Mouse (Mus musculus) Patski (cell line): ENCODE data around the gene Tex36. TPM values are rescaled to one million over a fixed set of nuclear protein-coding genes. Genes with fewer than 3 reads are reported as not detected.

ENCODE experiments used
- ATAC-seq: fragments of 100-300 bp; one replicate; pipeline ENCODE4 v1.8.0; 2021
- CTCF ChIA-PET: fragments of 350-600 bp; sonication (Branson Sonifier 250); formaldehyde crosslinking; loops from one replicate; lab custom pipeline; 2022; ENCODE audit warnings: inconsistent platforms; lab: Charles Lee
- POLR2A ChIA-PET: fragments of 350-600 bp; sonication (Branson Sonifier 250); formaldehyde crosslinking; loops from one replicate; lab custom pipeline; 2022; ENCODE audit warnings: antibody characterized with exemption, inconsistent platforms; lab: Charles Lee
- DNase-seq: peaks from one replicate; pipeline ENCODE4 v3.0.0-alpha.2; 2011; ENCODE audit warnings: low read depth, low spot score
- H3K27me3 ChIP-seq: fragments of 371-371 bp; one replicate; pipeline ENCODE4 v1.5.1; 2021
- CTCF ChIP-seq: fragments of 100-300 bp; IDR thresholded peaks from one replicate; pipeline ENCODE4 v1.5.1; 2021
- in situ Hi-C: fragments of 300-500 bp; cut with MboI; formaldehyde crosslinking; loops from 3 replicates; pipeline ENCODE4 v1.11.1; 2018; ENCODE audit warnings: low pct_unique_long_range_greater_than_20kb, mixed read lengths
- polyA plus RNA-seq: library from polyadenylated mRNA; unstranded; gene quantifications from one replicate; pipeline ENCODE4 v1.2.3, GENCODE M21; 2021

Gene Tex36
- polyA plus RNA-seq, result not detected

GRCm38 (mm10) chr7:133602058-133602457 lies at the start of gene Tex36:
Gene Tex36, minus strand, starts transcription at chr7:133602158.
- ChIA-PET POLR2A (no interaction called here), CTCF (no interaction called here)
- in situ Hi-C loops, result no loop called here

GRCm38 (mm10) chr7:133645716-133646115 lies 43.8 kb upstream of the Tex36 start:
- DNase-seq (no peak), ATAC-seq (no peak)
- ChIA-PET CTCF (no interaction called here), POLR2A (no interaction called here)
- no peaks in the 10 kb centered on the region for H3K27me3 ChIP-seq
- no peak for TF ChIP-seq CTCF
- in situ Hi-C loops, result no loop called here

More at GRCm38 (mm10) chr7:133602058-133602457, at the start of gene Tex36:
- no peaks in the 10 kb centered on the region for H3K27me3 ChIP-seq
- ATAC-seq, result no peak
- TF ChIP-seq CTCF, result no peak
- no peak for DNase-seq

- ChIA-PET CTCF (interaction anchor here (0.9 to 1.4 kb wide), 2 partner anchors 32 to 519 kb away, joined by 3 to 4 read pairs; no protein-coding TSS in a partner anchor), POLR2A (no interaction called here)
- DNase-seq (no peak), ATAC-seq (no peak)
- in situ Hi-C loops, result loop anchor here (5.0 to 10.0 kb wide), 3 partner anchors 324 to 602 kb away; no protein-coding TSS in a partner anchor
- H3K27me3 ChIP-seq, result no peaks in the 10 kb centered on the region
- no peak for TF ChIP-seq CTCF
Observed at GRCm38 (mm10) chr7:133638821-133639220, 36.9 kb upstream of the Tex36 start.

- CTCF ChIA-PET, result interaction anchor here (0.9 to 1.8 kb wide), 4 partner anchors 16 to 518 kb away, joined by 3 to 6 read pairs (median 4); no protein-coding TSS in a partner anchor
- in situ Hi-C loops, result loop anchor here (5.0 to 10.0 kb wide), 3 partner anchors 324 to 601 kb away; no protein-coding TSS in a partner anchor
- ATAC-seq (peak; percentile 48), DNase-seq (peak; percentile 51)
- H3K27me3 ChIP-seq, result no peaks in the 10 kb centered on the region
- TF ChIP-seq CTCF, result no peak
- POLR2A ChIA-PET, result interaction anchor here (0.7 kb wide), 1 partner anchor 71 kb away, joined by 3 read pairs; the partner anchor contains the start of gene Uros
Observed at GRCm38 (mm10) chr7:133638306-133638705, 36.3 kb upstream of the Tex36 start.

GRCm38 (mm10) chr7:133637361-133638305 lies 35.7 kb upstream of the Tex36 start, which contains the start of gene Edrf1:
Gene Edrf1, plus strand, starts transcription at chr7:133637543.
- no peak for TF ChIP-seq CTCF
- ChIA-PET CTCF (interaction anchor here (0.7 to 1.8 kb wide), 10 partner anchors 10 to 646 kb away, joined by 3 to 9 read pairs (median 4); no protein-coding TSS in a partner anchor), POLR2A (interaction anchor here (0.7 to 1.1 kb wide), 4 partner anchors 61 to 388 kb away, joined by 3 to 8 read pairs (median 5); partner anchors contain the start of gene Uros)
- DNase-seq (peak; percentile 86), ATAC-seq (peak; percentile 90)
- in situ Hi-C loops, result loop anchor here (5.0 to 10.0 kb wide), 3 partner anchors 323 to 600 kb away; no protein-coding TSS in a partner anchor
- H3K27me3 ChIP-seq, result no peaks in the 10 kb centered on the region

- ChIA-PET CTCF (interaction anchor here (0.7 to 1.8 kb wide), 12 partner anchors 9 to 646 kb away, joined by 3 to 9 read pairs (median 4); no protein-coding TSS in a partner anchor), POLR2A (interaction anchor here (0.7 to 1.1 kb wide), 7 partner anchors 62 to 1606 kb away, joined by 3 to 8 read pairs (median 6); no protein-coding TSS in a partner anchor)
- DNase-seq, result no peak
- in situ Hi-C loops, result loop anchor here (5.0 to 10.0 kb wide), 3 partner anchors 322 to 600 kb away; no protein-coding TSS in a partner anchor
- peak; percentile 29 for ATAC-seq
- peak; percentile 93 for TF ChIP-seq CTCF
- H3K27me3 ChIP-seq, result no peaks in the 10 kb centered on the region
Observed at GRCm38 (mm10) chr7:133636738-133637352, 34.9 kb upstream of the Tex36 start.

GRCm38 (mm10) chr7:133634932-133635650 lies 33.1 kb upstream of the Tex36 start:
- no peak for DNase-seq
- in situ Hi-C loops, result loop anchor here (5.0 to 10.0 kb wide), 3 partner anchors 320 to 598 kb away; no protein-coding TSS in a partner anchor
- no peaks in the 10 kb centered on the region for H3K27me3 ChIP-seq
- POLR2A ChIA-PET, result no interaction called here
- CTCF ChIA-PET, result interaction anchor here (1.0 to 1.1 kb wide), 2 partner anchors 9 to 542 kb away, joined by 3 to 4 read pairs; no protein-coding TSS in a partner anchor
- ATAC-seq, result no peak
- no peak for TF ChIP-seq CTCF

GRCm38 (mm10) chr7:133632476-133632875 lies 30.5 kb upstream of the Tex36 start:
- peak; percentile 69 for TF ChIP-seq CTCF
- ATAC-seq (no peak), DNase-seq (no peak)
- H3K27me3 ChIP-seq, result no peaks in the 10 kb centered on the region
- ChIA-PET CTCF (interaction anchor here (1.0 to 1.3 kb wide), 2 partner anchors 522 to 626 kb away, joined by 3 read pairs; no protein-coding TSS in a partner anchor), POLR2A (no interaction called here)
- in situ Hi-C loops, result loop anchor here (10.0 kb wide), 2 partner anchors 318 to 468 kb away; no protein-coding TSS in a partner anchor

GRCm38 (mm10) chr7:133630821-133631220 lies 28.9 kb upstream of the Tex36 start:
- no peak for TF ChIP-seq CTCF
- DNase-seq, result no peak
- in situ Hi-C loops, result loop anchor here (10.0 kb wide), 2 partner anchors 316 to 466 kb away; no protein-coding TSS in a partner anchor
- ATAC-seq, result no peak
- ChIA-PET POLR2A (no interaction called here), CTCF (interaction anchor here (1.3 kb wide), 1 partner anchor 14 kb away, joined by 4 read pairs; no protein-coding TSS in a partner anchor)
- H3K27me3 ChIP-seq, result no peaks in the 10 kb centered on the region
